Mouse (Mus musculus) cerebellum, adult 2 months (tissue): ENCODE results near the gene Ppme1.

ENCODE experiments used
- CTCF ChIP-seq: fragments of 200-500 bp; IDR thresholded peaks from 2 replicates; pipeline ENCODE4 v1.5.1; 2011; ENCODE audit warnings: low read depth, mild to moderate bottlenecking, control low read depth, low read length, moderate library complexity, borderline replicate concordance; ENCODE audit not compliant: insufficient read depth
- POLR2A ChIP-seq: fragments of 200-500 bp; IDR thresholded peaks from 2 replicates; pipeline ENCODE4 v1.6.1; 2011; ENCODE audit warnings: low read length, control low read depth, borderline replicate concordance; ENCODE audit not compliant: insufficient read depth

DNA sequence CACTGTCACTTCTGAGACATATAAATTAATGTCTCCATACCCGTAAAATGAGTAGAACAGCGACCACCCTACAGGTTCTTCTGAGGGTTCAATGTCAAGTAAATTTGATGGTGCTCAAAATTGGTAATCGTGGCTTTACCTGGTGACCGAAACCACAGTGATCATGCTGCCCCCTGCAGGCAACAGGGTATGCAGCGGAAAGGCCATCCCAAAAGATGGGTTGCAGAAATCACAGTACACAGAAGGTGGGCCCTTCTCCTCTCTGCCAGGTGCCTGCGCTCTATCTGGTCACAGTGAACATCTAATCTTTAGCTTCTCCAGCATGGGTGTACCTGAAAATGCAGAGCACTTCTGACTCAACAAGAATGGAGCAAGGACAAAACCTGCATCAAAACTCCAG, 46.6 kb downstream of the Ppme1 start:
- peak; percentile 56; the same call in 1 of the 2 replicates for TF ChIP-seq CTCF
- TF ChIP-seq POLR2A: no peak
